Mouse (Mus musculus) left cerebral cortex, adult 18-20 months (tissue): ENCODE measurements around the gene Alpi. TPM values are rescaled to one million over a fixed set of nuclear protein-coding genes. Genes with fewer than 3 reads are reported as not detected.
A peak's percentile ranks its signal among the peaks of the same experiment; 100 is the strongest.

Source experiments
- DNase-seq, 2 experiments: peaks; one replicate each; pipeline ENCODE4 v3.0.0; 2021 to 2022; ENCODE audit warnings: low spot score in 2 of 2, mixed read lengths in 1 of 2
- long read RNA-seq, 2 experiments: library from polyadenylated mRNA; stranded (forward); transcript quantifications; one replicate each; pipeline ENCODE4 v2.0.0; 2021
- total RNA-seq, 2 experiments: library from RNA; stranded (reverse); gene quantifications; 2 replicates each; pipeline ENCODE4 v1.2.3; 2021

Alpi gene
- under 1 TPM in 1 of 2 experiments, not detected in 1; 0.14 TPM for total RNA-seq
- long read RNA-seq, experiment 1: 0 reads
- long read RNA-seq, experiment 2: 0 reads

DNA sequence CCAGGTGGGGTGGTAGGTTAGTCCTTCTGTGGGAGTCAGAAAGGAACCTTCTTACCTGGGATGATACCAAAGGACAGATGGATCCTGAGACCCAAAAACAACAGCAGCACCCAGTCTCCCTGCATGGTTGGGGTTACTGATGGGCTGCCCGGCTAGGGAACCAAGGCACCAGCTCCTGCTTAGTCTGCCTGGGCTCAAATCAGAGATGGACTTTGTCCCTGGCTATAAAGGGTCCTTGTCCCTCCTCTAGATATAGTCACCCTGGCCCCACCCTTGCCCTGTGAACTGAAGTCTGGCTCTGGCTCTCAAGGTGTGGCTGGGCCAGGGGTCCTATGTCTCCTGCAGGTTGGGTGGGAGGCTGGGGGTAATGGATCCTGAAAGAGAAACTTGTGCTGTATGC lies at the start of gene Alpi:
TSS of gene Alpi (minus strand) at position 196 of the 400 bp plus-strand sequence.
- DNase-seq: no peak

- no peak for DNase-seq
Observed at GRCm38 (mm10) chr1:87149422-87149821, 48.0 kb upstream of the Alpi start.

GRCm38 (mm10) chr1:87143141-87143540 lies 41.7 kb upstream of the Alpi start:
- no peak for DNase-seq

DNA sequence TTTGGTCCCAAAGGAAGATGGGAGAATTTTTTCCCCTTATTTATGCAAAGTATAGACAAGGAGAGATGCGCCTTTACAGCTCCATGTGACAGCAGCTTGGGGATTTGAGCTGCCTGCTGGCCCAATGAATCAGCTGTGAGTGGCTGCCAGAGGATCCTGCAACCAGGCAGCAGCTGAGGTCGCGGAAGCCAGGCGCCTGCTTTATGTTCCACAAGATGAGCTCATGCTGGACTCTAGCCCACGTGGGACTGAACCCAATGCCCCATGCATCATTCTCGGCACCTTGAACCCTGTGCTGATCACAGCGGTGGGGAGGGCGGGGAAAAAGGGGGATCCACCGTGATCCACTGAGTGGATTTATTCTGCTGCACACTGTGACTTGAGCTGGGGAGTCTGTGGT lies 41.0 kb upstream of the Alpi start:
- no peak for DNase-seq

- no peak for DNase-seq
Observed at GRCm38 (mm10) chr1:87141550-87141949, 40.1 kb upstream of the Alpi start.

GRCm38 (mm10) chr1:87131803-87132202 lies 30.4 kb upstream of the Alpi start:
- no peak for DNase-seq

- peak; percentile 40 to 45 for DNase-seq
Observed at GRCm38 (mm10) chr1:87127206-87128030, 26.0 kb upstream of the Alpi start.

DNA sequence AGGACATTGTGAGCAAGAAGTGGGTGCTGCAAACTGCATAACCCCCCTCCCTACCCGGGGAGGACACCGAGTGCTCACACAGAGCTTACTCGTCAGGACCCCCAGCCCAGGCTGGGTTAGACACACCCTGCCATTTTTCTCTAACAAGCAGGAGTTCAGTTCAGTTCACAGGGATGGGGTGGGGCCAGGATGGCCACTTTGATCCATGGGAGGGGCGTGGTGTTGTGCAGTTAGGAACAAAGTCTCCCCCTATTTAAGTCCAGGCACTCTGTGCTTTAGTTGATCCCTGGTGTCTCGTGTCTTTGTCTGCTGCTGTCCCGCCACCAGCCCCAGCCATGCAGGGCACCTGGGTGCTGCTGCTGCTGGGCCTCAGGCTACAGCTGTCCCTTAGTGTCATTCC lies 23.3 kb upstream of the Alpi start, which contains the start of gene Akp3:
TSS of gene Akp3 (plus strand) at position 301 of the 400 bp plus-strand sequence.
- DNase-seq: no peak

- no peak for DNase-seq
Observed at GRCm38 (mm10) chr1:87114784-87115183, 13.4 kb upstream of the Alpi start.

GRCm38 (mm10) chr1:87111719-87112354 lies 10.4 kb upstream of the Alpi start:
- peak; percentile 12 for DNase-seq

GRCm38 (mm10) chr1:87108564-87108963 lies 7.2 kb upstream of the Alpi start:
- DNase-seq: no peak

DNA sequence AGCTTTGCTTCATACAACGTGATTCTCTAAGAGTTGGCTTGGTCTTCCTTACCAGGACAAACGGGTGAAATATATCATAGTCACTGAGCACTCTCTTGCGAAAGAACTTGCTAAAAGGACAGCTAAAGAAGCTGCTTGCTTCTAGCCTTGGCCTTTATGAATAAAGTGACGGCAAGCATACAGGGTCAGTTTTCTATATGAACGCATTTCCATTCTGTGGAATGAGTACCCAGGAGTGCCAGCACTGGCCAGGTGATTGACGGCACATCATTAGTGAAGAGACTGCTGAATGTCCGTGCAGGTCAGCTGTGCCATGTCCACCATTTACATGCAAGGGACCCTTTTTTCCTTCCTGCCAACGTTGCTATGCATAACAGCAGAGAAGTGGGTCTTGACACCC lies 5.1 kb upstream of the Alpi start:
- no peak for DNase-seq

GRCm38 (mm10) chr1:87103936-87104335 lies 2.5 kb upstream of the Alpi start:
- no peak for DNase-seq

DNA sequence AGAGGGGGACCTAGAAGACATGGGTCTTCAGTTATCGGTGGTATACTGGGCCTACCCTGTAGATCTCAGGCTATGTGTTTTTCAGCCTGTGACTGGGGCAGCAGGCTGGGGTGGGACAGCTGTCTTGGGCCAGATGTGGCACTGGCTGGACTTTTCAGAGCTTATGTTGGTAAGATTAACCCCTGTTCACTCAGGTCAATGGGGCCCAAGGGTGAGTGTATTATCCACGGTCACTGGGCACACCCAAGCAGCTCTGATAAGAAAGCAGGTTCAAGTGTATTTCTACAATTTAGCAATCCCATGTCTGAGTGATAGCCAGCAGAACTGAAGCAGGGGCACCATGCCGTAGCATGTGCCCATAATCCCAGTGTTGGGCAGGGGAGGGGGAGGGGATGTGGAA lies 708 bp upstream of the Alpi start:
- no peak for DNase-seq

GRCm38 (mm10) chr1:87098358-87098975 lies 2.9 kb downstream of the Alpi start:
- peak; percentile 22 to 55 for DNase-seq

DNA sequence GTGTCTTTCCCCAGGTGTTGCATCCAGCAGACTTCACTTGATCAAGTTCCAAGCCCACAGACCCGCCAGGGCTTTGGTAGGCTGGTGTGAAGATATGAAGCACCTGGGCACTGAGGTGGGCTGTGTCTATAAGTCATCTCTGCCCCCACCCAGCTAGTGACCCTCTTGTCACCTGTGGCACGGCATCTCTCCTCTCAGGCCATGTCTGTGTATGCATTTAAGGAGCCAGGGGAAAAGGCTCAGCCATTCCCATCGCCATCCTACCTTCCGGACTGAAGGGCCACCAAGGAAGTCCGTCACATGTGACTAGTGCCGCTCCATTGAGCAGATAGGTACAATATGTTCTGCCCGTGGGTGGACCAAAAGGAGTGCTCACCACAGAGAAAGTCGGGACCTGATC lies 5.8 kb downstream of the Alpi start:
- DNase-seq: no peak

- DNase-seq: no peak
Observed at GRCm38 (mm10) chr1:87089828-87090227, 11.6 kb downstream of the Alpi start, which contains the start of gene Alppl2. TSS of gene Alppl2 (minus strand) at chr1:87089928.

GRCm38 (mm10) chr1:87089251-87089650 lies 12.2 kb downstream of the Alpi start:
- DNase-seq: no peak

DNA sequence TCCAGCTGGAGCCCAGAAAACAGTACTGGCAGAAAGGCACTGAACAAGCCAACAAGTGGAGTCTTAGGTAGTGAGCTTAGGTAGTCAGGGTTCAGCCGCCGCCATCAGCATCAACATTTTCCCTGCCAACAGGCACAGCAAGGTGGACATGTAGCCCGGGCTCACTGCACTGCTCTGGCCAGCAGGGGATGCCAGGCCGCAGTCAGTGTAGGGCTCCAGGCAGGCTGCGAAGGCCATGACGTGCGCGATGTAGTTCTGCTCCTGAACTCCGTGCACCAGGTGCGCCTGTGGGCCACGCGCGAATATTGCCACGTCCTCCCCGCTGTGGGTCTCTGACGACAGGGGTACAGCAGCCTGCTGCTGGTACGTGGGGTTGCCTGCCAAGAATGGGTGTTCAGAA lies 14.4 kb downstream of the Alpi start:
- DNase-seq: no peak

- no peak for DNase-seq
Observed at GRCm38 (mm10) chr1:87086196-87086595, 15.2 kb downstream of the Alpi start.

DNA sequence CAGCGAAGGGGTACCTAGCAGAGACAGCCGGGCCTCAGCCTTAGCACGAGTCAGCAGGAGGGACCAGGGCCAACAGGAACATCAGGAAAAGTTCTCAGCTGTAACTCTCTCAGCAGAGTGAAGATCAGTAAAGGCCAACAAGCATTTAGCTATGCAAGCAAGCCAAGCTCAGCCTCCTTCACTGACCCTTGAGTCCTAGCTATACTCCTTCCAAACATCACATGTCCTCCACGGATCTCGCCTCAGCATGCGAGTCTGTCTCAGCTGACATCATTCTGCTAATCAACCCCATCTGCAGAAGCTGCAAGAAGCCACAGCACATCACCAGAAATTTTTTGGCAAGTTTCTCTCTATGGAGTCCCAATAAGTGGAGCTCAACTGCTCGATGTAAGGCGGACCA lies 27.6 kb downstream of the Alpi start:
- DNase-seq: no peak

DNA sequence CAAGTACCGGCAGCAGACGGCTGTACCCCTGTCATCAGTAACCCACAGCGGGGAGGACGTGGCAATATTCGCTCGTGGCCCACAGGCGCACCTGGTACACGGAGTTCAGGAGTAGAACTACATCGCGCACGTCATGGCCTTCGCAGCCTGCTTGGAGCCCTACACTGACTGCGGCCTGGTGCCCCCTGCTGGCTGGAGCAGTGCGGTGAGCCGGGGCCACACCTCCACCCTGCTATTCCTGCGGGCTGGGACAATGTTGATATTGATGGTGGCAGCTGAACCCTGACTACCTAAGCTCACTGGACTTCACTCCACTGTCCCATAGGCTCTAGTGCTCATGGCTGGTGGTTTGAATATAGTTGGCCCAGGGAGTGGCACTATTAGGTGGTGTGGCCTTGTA lies 30.7 kb downstream of the Alpi start:
- DNase-seq: peak; percentile 13 to 44
